Mouse (Mus musculus) olfactory bulb, adult 2 months (tissue): ENCODE data around the gene Ppp1r14b.

Experiments used
- CTCF ChIP-seq: fragments of 200-500 bp; IDR thresholded peaks from 2 replicates; pipeline ENCODE4 v1.5.1; 2012; ENCODE audit warnings: low read depth, mild to moderate bottlenecking, low read length, moderate library complexity; ENCODE audit not compliant: insufficient read depth
- POLR2A ChIP-seq: fragments of 200-500 bp; IDR thresholded peaks from 2 replicates; pipeline ENCODE4 v1.6.1; 2012; ENCODE audit warnings: mild to moderate bottlenecking, low read depth, low read length, moderate library complexity; ENCODE audit not compliant: insufficient read depth

- no peak for TF ChIP-seq POLR2A
- TF ChIP-seq CTCF = no peak
Measured at GRCm38 (mm10) chr19:7018546-7018945, 43.8 kb downstream of the Ppp1r14b start.
